Mouse (Mus musculus): ENCODE results near the gene Hap1. TPM values are rescaled to one million over a fixed set of nuclear protein-coding genes. Genes with fewer than 3 reads are reported as not detected.
A peak's percentile ranks its signal among the peaks of the same experiment; 100 is the strongest.

Hap1 gene
- polyA plus RNA-seq, 1 experiment from 2014 or later = 6.3 TPM

- no peaks in the 10 kb centered on the region for H3K27me3 ChIP-seq (ENCODE audit: control insufficient read depth, insufficient read depth, low read length)
- 0 out of 2 replicates have a peak overlapping the region, but pooled peaks have one; percentile 8 for H3K4me2 ChIP-seq (replicated peaks; ENCODE audit: low read depth, low read length)
- 11% methylated on average over 5 of the region's 5 CpGs for WGBS
- H3K27ac ChIP-seq (ENCODE audit: low read depth, low read length) = no peak overlapping the region
- ATAC-seq (ENCODE audit: low FRiP score, low TSS enrichment) = no peak
- no peaks in the 10 kb centered on the region for H3K9me3 ChIP-seq (ENCODE audit: control insufficient read depth, low read length)
- H3K9ac ChIP-seq (ENCODE audit: low read depth, low read length) = no peak overlapping the region
- H3K36me3 ChIP-seq (ENCODE audit: control insufficient read depth, insufficient read depth, low read length) = no peaks in the 10 kb centered on the region
- H3K4me1 ChIP-seq (ENCODE audit: control insufficient read depth, insufficient read depth, low read length) = no peaks in the 10 kb centered on the region
- no peak overlapping the region for H3K4me3 ChIP-seq (ENCODE audit: low read length)
Measured at GRCm38 (mm10) chr11:100300293-100300692, 55.6 kb downstream of the Hap1 start.

- no peaks in the 10 kb centered on the region for H3K9me3 ChIP-seq (ENCODE audit: control insufficient read depth, low read length)
- H3K9ac ChIP-seq (ENCODE audit: low read depth, low read length) = no peak overlapping the region; the same call in 1 of the 2 replicates
- no peak overlapping the region for H3K27ac ChIP-seq (ENCODE audit: low read depth, low read length)
- H3K27me3 ChIP-seq (ENCODE audit: control insufficient read depth, insufficient read depth, low read length) = no peaks in the 10 kb centered on the region
- 0 out of 2 replicates have a peak overlapping the region, but pooled peaks have one; percentile 1 for H3K4me2 ChIP-seq (replicated peaks; ENCODE audit: low read depth, low read length)
- no peak overlapping the region for H3K4me3 ChIP-seq (ENCODE audit: low read length)
- H3K4me1 ChIP-seq (ENCODE audit: control insufficient read depth, insufficient read depth, low read length) = no peaks in the 10 kb centered on the region
- ATAC-seq (ENCODE audit: low FRiP score, low TSS enrichment) = peak; percentile 47; the same call in 1 of the 2 replicates
- 21% methylated on average over 18 of the region's 18 CpGs for WGBS
- H3K36me3 ChIP-seq (ENCODE audit: control insufficient read depth, insufficient read depth, low read length) = no peaks in the 10 kb centered on the region
Measured at GRCm38 (mm10) chr11:100298274-100299036, 57.5 kb downstream of the Hap1 start.

GRCm38 (mm10) chr11:100297801-100298200, 58.1 kb downstream of the Hap1 start:
- Histone ChIP-seq H3K4me1 (ENCODE audit: control insufficient read depth, insufficient read depth, low read length) (no peaks in the 10 kb centered on the region), H3K4me2 (replicated peaks; ENCODE audit: low read depth, low read length) (no peak overlapping the region), H3K9ac (ENCODE audit: low read depth, low read length) (no peak overlapping the region), H3K27ac (ENCODE audit: low read depth, low read length) (no peak overlapping the region), H3K36me3 (ENCODE audit: control insufficient read depth, insufficient read depth, low read length) (no peaks in the 10 kb centered on the region), H3K4me3 (ENCODE audit: low read length) (no peak overlapping the region), H3K9me3 (ENCODE audit: control insufficient read depth, low read length) (no peaks in the 10 kb centered on the region), H3K27me3 (ENCODE audit: control insufficient read depth, insufficient read depth, low read length) (no peaks in the 10 kb centered on the region)
- ATAC-seq (ENCODE audit: low FRiP score, low TSS enrichment) = no peak
- WGBS = 35% methylated on average over 5 of the region's 5 CpGs

Other genes with a start within 250 kb of the Hap1 start
- not detected in 2 replicates for gene Krt13, start 234.6 kb downstream of the Hap1 start, polyA plus RNA-seq (2014; fragmentation: Nextera tagmentation; extraction: Ambion mirVana)
- gene Krt15, start 220.2 kb downstream of the Hap1 start, polyA plus RNA-seq (2014; fragmentation: Nextera tagmentation; extraction: Ambion mirVana) = 0.96 and 1.2 TPM in 2 replicates
- gene Krt19, start 207.5 kb downstream of the Hap1 start, polyA plus RNA-seq (2014; fragmentation: Nextera tagmentation; extraction: Ambion mirVana) = 24.2 and 31.4 TPM in 2 replicates
- not detected in 2 replicates for gene Krt9, start 162.9 kb downstream of the Hap1 start, polyA plus RNA-seq (2014; fragmentation: Nextera tagmentation; extraction: Ambion mirVana)
- gene Krt14, start 148.6 kb downstream of the Hap1 start, polyA plus RNA-seq (2014; fragmentation: Nextera tagmentation; extraction: Ambion mirVana) = not detected in 2 replicates
- not detected in 2 replicates for gene Krt16, start 107.2 kb downstream of the Hap1 start, polyA plus RNA-seq (2014; fragmentation: Nextera tagmentation; extraction: Ambion mirVana)
- 0.13 and 0.14 TPM in 2 replicates for gene Krt17, start 95.1 kb downstream of the Hap1 start, polyA plus RNA-seq (2014; fragmentation: Nextera tagmentation; extraction: Ambion mirVana)
- not detected in 2 replicates for gene Krt42, start 86.3 kb downstream of the Hap1 start, polyA plus RNA-seq (2014; fragmentation: Nextera tagmentation; extraction: Ambion mirVana)
- gene Eif1, start 36.2 kb downstream of the Hap1 start, polyA plus RNA-seq (2014; fragmentation: Nextera tagmentation; extraction: Ambion mirVana) = 1,744 and 1,749 TPM in 2 replicates
- gene Gast, start 21.7 kb downstream of the Hap1 start, polyA plus RNA-seq (2014; fragmentation: Nextera tagmentation; extraction: Ambion mirVana) = not detected in 2 replicates
- gene Jup, start 41.6 kb upstream of the Hap1 start, polyA plus RNA-seq (2014; fragmentation: Nextera tagmentation; extraction: Ambion mirVana) = 66.8 and 84.7 TPM in 2 replicates
- gene P3h4, start 58.7 kb upstream of the Hap1 start, polyA plus RNA-seq (2014; fragmentation: Nextera tagmentation; extraction: Ambion mirVana) = 59.7 and 63.3 TPM in 2 replicates
- 75.4 and 113 TPM in 2 replicates for gene Fkbp10, start 59.6 kb upstream of the Hap1 start, polyA plus RNA-seq (2014; fragmentation: Nextera tagmentation; extraction: Ambion mirVana)
- 100 and 112 TPM in 2 replicates for gene Nt5c3b, start 85.7 kb upstream of the Hap1 start, polyA plus RNA-seq (2014; fragmentation: Nextera tagmentation; extraction: Ambion mirVana)
- 0.61 and 0.68 TPM in 2 replicates for gene Klhl10, start 85.8 kb upstream of the Hap1 start, polyA plus RNA-seq (2014; fragmentation: Nextera tagmentation; extraction: Ambion mirVana)
- gene Klhl11, start 116.6 kb upstream of the Hap1 start, polyA plus RNA-seq (2014; fragmentation: Nextera tagmentation; extraction: Ambion mirVana) = 8.5 and 12.3 TPM in 2 replicates
- 70.1 and 158 TPM in 2 replicates for gene Acly, start 171.9 kb upstream of the Hap1 start, polyA plus RNA-seq (2014; fragmentation: Nextera tagmentation; extraction: Ambion mirVana)
- 0.58 and 0.77 TPM in 2 replicates for gene Ttc25, start 189.5 kb upstream of the Hap1 start, polyA plus RNA-seq (2014; fragmentation: Nextera tagmentation; extraction: Ambion mirVana)
- 17.0 and 25.0 TPM in 2 replicates for gene Cnp, start 218.8 kb upstream of the Hap1 start, polyA plus RNA-seq (2014; fragmentation: Nextera tagmentation; extraction: Ambion mirVana)

All from kidney, embryonic 14.5 days (tissue).